In the genomic region with DNA sequence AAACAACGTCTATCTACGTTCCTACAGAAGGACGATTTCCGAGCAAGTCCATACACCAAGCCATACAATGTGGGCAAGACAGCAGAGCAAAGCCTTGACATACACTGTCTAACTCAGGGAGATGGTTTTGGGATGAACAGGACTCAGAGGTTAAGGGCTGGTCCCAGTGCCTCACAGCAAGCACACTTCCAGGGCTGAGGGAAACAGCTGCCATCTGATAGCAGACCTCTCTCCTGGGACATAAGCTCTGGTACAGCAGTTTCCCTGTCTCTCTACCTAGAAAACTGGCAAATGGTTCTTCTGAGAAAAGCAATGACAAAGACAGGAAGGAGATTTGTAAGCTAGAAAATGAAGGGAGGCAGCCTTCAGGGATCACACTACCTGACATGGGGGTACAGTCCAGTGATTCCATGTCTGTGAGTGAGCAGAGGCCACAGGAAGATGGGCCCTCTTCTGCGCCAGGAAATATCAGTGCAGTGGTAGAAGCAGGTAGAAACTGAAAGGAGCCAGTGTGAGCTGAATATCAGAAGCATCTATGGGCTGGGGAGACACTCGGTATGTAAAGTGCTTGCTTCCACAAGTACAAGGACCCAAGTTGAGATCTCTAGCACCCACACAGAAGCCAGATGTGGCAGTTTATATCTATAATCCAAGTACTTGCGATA, we compare ENCODE assay signal across 15 mouse cellular contexts.
DNase-seq lines count a peak whose midpoint lies in the region; ATAC-seq and TF ChIP-seq lines count a peak whose summit lies in the region.
"Had no signal": no experiment of that assay in that cellular context is flagged by ENCODE, and none has a peak within 500 bp of the region (broad histone marks: within the 10 kb centered on the region; RNA-seq: fewer than 3 reads in every experiment).

No protein-coding gene starts in this region.

- ATAC-seq in intestine, embryonic 16.5 days, result no peak
- ATAC-seq in intestine, embryonic 15.5 days, result no peak
- peak; percentile 38 for ATAC-seq in lung, postnatal 0 days
- ATAC-seq in embryonic facial prominence, embryonic 13.5 days (ENCODE audit: insufficient number of reproducible peaks, insufficient read depth, low FRiP score, low TSS enrichment, low read depth), result no peak

- peak overlapping the region; percentile 67 for H3K27ac ChIP-seq in intestine, embryonic 16.5 days (ENCODE audit: low read length)
- no peak overlapping the region for H3K27ac ChIP-seq in intestine, embryonic 15.5 days
- H3K27ac ChIP-seq in lung, postnatal 0 days (ENCODE audit: low read length), result 0 out of 2 replicates have a peak overlapping the region, but pooled peaks have one; percentile 16
- peak overlapping the region; percentile 23; the same call in 1 of the 2 replicates for H3K27ac ChIP-seq in embryonic facial prominence, embryonic 13.5 days
- peak overlapping the region; percentile 71 for H3K27ac ChIP-seq in small intestine, adult 2 months (ENCODE audit: insufficient read depth, low read depth, low read length)
- H3K27ac ChIP-seq: liver, embryonic 14.5 days had no signal

- H3K9ac ChIP-seq in intestine, embryonic 16.5 days (ENCODE audit: low read depth, low read length), result no peak overlapping the region
- H3K9ac ChIP-seq in intestine, embryonic 15.5 days, result no peak overlapping the region
- H3K9ac ChIP-seq in lung, postnatal 0 days (replicated peaks; ENCODE audit: low read depth), result no peak overlapping the region
- no peak overlapping the region for H3K9ac ChIP-seq in embryonic facial prominence, embryonic 13.5 days
- H3K9ac ChIP-seq: liver, embryonic 14.5 days had no signal

- DNase-seq in lung, postnatal 0 days (ENCODE audit: low spot score), result no peak
- no peak for DNase-seq in lung, postnatal 14 days
- DNase-seq in left cerebral cortex, adult 9 months (ENCODE audit: low spot score in 2 of 2), result no peak
- no peak for DNase-seq in left cerebral cortex, postnatal 36 days (ENCODE audit: low spot score in 2 of 2)
- DNase-seq: cerebellum, postnatal 10 days; heart, postnatal 10 days; layer of hippocampus, postnatal 36 days; right cerebral cortex, postnatal 25 days had no signal

- no peaks in the 10 kb centered on the region for H3K27me3 ChIP-seq in intestine, embryonic 16.5 days (replicated peaks; ENCODE audit: control insufficient read depth, insufficient read depth, low read length)
- H3K27me3 ChIP-seq in intestine, embryonic 15.5 days (replicated peaks), result no peaks in the 10 kb centered on the region
- no peaks in the 10 kb centered on the region for H3K27me3 ChIP-seq in lung, postnatal 0 days (replicated peaks; ENCODE audit: insufficient read depth, low read length)
- no peaks in the 10 kb centered on the region for H3K27me3 ChIP-seq in embryonic facial prominence, embryonic 13.5 days
- H3K27me3 ChIP-seq in small intestine, adult 2 months (ENCODE audit: control insufficient read depth, insufficient read depth, low read length), result no peaks in the 10 kb centered on the region
- H3K27me3 ChIP-seq: CH12.LX, Patski had no signal

- intact Hi-C loops in left cerebral cortex, postnatal 36 days (cut with DNase I), result no loop called here

- no peak for TF ChIP-seq EP300 in lung, postnatal 0 days (IDR thresholded peaks at IDR 0.05)

- no peak for TF ChIP-seq POLR2A in small intestine, adult 2 months (IDR thresholded peaks at IDR 0.05; ENCODE audit: low read depth, low read length)

- no peaks in the 10 kb centered on the region for H3K9me3 ChIP-seq in intestine, embryonic 16.5 days (ENCODE audit: control insufficient read depth, low read length)
- H3K9me3 ChIP-seq in intestine, embryonic 15.5 days, result no peaks in the 10 kb centered on the region
- no peaks in the 10 kb centered on the region for H3K9me3 ChIP-seq in lung, postnatal 0 days (ENCODE audit: low read length)
- H3K9me3 ChIP-seq in embryonic facial prominence, embryonic 13.5 days, result no peaks in the 10 kb centered on the region

- no peaks in the 10 kb centered on the region for H3K36me3 ChIP-seq in intestine, embryonic 16.5 days (ENCODE audit: control insufficient read depth, insufficient read depth, low read length)
- H3K36me3 ChIP-seq in intestine, embryonic 15.5 days, result no peaks in the 10 kb centered on the region
- no peaks in the 10 kb centered on the region for H3K36me3 ChIP-seq in lung, postnatal 0 days (ENCODE audit: insufficient read depth, low read length)
- no peaks in the 10 kb centered on the region for H3K36me3 ChIP-seq in embryonic facial prominence, embryonic 13.5 days
- H3K36me3 ChIP-seq in small intestine, adult 2 months (ENCODE audit: control insufficient read depth, insufficient read depth, low read length), result no peaks in the 10 kb centered on the region

- no peak for TF ChIP-seq CTCF in lung, postnatal 0 days (IDR thresholded peaks at IDR 0.05)
- TF ChIP-seq CTCF in small intestine, adult 2 months (IDR thresholded peaks at IDR 0.05; ENCODE audit: extremely low read depth, insufficient read length, insufficient replicate concordance, low read depth, low read length), result no peak

- 83% methylated on average over 7 of the region's 7 CpGs for WGBS in intestine, embryonic 16.5 days
- WGBS in intestine, embryonic 15.5 days, result 78% methylated on average over 7 of the region's 7 CpGs
- WGBS in lung, postnatal 0 days, result 58% methylated on average over 7 of the region's 7 CpGs
- 84% methylated on average over 7 of the region's 7 CpGs for WGBS in embryonic facial prominence, embryonic 13.5 days
- WGBS in small intestine, adult 2 months, result 65% methylated on average over 7 of the region's 7 CpGs

- no peak overlapping the region for H3K4me2 ChIP-seq in intestine, embryonic 16.5 days (ENCODE audit: low read depth, low read length)
- no peak overlapping the region for H3K4me2 ChIP-seq in intestine, embryonic 15.5 days (replicated peaks)
- H3K4me2 ChIP-seq in lung, postnatal 0 days (replicated peaks; ENCODE audit: low read depth, low read length), result no peak overlapping the region
- no peak overlapping the region for H3K4me2 ChIP-seq in embryonic facial prominence, embryonic 13.5 days

- H3K4me1 ChIP-seq in intestine, embryonic 16.5 days (ENCODE audit: control insufficient read depth, insufficient read depth, low read length), result peaks cover 11% of the 10 kb centered on the region
- H3K4me1 ChIP-seq in intestine, embryonic 15.5 days (replicated peaks), result peaks cover 14% of the 10 kb centered on the region
- H3K4me1 ChIP-seq in lung, postnatal 0 days (ENCODE audit: insufficient read depth, low read depth, low read length), result no peaks in the 10 kb centered on the region
- peaks cover 41% of the 10 kb centered on the region for H3K4me1 ChIP-seq in embryonic facial prominence, embryonic 13.5 days
- H3K4me1 ChIP-seq in small intestine, adult 2 months (ENCODE audit: control insufficient read depth, insufficient read depth, insufficient read length, low read length), result peaks cover 15% of the 10 kb centered on the region; the same call in 1 of the 2 replicates

- no peak overlapping the region for H3K4me3 ChIP-seq in intestine, embryonic 16.5 days (ENCODE audit: low read length)
- H3K4me3 ChIP-seq in intestine, embryonic 15.5 days (replicated peaks), result no peak overlapping the region
- no peak overlapping the region for H3K4me3 ChIP-seq in lung, postnatal 0 days (ENCODE audit: low read depth, low read length)
- H3K4me3 ChIP-seq in embryonic facial prominence, embryonic 13.5 days, result no peak overlapping the region
- no peak overlapping the region for H3K4me3 ChIP-seq in small intestine, adult 2 months (ENCODE audit: low read depth, low read length)
